Mouse (Mus musculus) kidney, postnatal 14 days (tissue): ENCODE data around the gene Adat3.
"Not testable (repeated sequence)": the region's sequence is repeated elsewhere in the genome, so short reads cannot be mapped to it uniquely, and the experiment has no call there.

Experiments
- DNase-seq: peaks from one replicate; pipeline ENCODE4 v3.0.0; 2022; ENCODE audit warnings: mixed read lengths

The Adat3 gene

DNA sequence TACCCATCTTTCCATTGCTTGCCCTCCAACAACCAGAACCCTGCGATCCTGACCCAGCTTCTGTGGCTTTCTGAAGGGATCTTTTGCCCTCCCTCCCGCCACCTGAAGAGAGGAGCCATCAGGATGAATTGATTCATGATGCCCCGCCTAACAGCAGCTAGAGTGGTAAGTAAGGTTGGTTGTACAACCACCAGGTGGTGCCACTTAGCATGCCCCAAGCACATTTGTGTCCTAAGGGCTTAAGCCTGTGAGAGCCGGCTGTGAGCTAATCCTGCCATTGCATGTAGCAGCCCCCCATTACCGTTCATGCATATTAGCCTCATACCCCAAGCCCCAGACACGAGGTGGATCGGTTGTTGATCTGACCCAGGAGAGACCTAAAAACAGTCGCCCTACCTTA, 23.8 kb upstream of the Adat3 start:
- DNase-seq: peak; percentile 80

DNA sequence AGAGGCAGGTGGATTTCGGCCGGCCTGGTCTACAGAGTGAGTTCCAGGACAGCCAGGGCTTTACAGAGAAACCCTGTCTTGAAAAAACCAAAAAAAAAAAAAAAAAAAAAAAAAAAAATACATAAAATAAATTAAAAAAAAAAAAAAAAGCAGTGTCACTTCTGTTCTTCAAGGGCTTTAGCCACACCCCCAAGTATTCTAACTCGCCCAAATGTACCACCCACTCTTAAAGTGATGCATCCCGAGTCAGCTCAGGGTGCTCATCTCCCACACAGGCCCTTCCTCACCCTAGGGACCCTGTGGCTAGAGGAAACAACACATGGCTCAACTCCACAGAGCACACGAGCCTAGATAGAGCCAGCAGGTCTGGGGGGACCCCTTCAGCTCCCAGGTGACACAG, 19.6 kb upstream of the Adat3 start:
- DNase-seq: no peak

DNA sequence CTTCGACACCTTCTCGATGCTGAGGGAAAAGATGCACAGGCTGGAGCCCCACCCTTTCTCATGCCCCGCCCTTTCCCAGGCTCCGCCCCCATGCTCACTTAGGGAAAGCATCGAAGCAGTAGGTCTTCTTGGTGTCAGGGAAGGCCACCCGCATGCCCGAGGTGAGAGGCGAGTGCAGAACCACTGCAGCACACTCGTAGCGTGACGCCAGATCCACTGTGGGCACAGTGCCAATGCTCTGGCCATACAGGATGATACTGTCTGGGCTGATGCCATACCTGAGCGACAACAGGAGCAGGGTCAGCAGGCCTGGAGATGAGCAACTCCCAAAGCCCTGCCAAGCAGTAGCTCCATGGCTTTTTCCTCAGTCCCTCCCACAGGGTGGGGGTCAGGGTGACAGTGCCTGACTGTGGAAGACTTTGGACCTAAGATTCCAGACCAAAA, 18.6 kb upstream of the Adat3 start:
- peak; percentile 76 for DNase-seq

DNA sequence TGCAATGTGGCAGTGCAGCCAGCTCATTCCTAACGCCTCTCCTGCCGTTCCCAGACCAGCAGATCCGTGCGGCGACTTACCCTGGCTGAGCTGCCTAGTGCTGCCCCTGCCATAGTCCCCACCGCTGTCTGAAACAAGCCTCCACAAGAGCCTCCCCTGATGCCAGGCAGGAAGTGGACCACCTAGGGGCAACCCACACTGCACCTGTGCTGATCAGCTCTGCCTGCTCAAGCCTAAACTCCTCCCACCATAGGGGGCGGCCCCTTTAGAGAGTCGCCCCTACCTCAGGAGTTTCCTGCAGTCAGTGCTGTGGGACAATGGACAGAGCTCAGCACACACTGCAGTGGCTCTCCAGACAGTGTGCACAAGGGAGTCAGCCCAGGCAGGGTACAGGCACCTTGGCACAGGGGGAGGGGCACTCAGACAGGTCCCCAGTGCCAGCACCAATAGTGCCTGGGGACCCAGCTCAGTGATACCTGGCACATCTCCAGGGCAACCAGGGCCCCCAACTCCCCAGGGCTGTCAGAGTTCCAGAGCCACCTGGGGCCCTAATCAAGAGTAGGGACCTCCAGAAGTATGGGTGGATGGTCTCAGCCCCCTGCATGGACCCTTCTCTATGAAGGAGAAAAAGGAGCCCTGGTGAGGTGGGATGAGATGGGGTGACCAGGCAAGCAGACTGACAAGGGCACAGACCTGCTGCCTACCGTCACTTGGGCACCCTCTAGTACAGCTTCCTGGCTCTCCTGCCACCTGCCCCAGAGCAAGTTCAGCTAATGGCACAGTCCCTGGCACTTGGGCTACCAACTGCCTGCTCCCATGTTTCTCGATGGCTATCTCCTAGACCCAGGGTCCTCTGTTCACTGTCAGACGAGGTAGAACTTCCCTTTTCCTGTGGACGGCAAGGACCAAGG, 17.8 kb upstream of the Adat3 start:
- DNase-seq: peak; percentile 19

DNA sequence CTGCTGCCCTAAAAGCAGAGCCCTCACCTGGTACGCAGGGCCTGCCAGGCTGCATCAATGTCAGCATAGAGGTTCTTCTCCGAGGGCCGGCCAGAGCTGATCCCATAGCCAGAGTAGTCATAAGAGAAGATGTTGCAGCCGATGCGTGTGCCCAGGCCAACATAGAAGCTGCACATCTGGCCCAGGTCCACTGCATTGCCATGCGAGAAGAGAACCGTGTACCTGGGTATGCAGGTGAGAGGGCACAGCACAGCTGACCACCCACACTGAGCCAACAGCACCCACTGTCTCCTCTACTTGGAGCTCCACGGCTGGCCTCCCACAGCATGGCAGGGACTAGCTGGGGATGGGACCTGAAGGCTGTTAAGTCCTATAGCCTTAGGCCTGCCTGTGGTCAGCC, 17.1 kb upstream of the Adat3 start:
- no peak for DNase-seq

DNA sequence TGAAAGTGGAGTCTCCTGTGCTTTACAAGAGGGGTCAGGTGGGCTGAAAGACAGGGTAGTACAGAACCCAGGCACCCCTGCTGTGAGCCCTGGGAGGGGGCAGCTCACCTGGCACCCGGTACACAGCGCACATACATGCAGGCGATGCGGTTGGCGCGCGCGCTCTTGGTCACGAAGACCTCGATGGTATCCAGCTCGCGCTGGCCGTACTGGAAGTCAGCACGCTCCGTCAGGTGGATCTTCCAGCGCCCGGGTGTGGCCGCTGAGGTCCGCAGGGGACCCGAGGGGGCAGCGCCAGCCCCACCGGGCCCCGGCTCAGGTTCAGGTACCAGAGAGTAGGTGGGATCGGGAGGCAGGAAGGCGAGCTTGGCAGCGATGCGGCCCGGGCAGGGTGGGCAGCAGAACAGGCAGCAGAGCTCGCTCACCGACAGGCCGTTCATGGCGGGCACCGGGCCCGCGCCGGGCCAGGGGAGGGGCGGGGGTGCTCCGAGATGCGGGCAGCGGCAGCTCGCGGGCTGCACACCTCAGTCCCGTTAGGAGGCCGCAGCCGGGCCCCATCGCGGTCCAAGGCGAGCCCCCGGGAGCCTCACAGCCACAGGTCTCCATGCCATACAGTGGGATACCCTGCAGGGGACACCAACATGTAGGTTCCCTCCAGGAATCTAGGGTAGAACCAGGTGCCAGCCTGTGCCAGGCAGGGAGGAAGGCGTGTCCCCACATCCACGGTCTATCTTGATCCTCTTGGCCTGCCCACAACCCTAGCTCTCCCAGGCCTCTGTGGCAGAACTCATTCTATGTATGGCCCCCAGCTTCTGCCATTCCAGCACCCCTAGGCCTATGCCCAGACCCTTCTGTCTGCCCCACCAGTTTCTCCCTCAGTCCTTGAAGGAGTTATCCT, 16.0 kb upstream of the Adat3 start:
- no peak for DNase-seq

DNA sequence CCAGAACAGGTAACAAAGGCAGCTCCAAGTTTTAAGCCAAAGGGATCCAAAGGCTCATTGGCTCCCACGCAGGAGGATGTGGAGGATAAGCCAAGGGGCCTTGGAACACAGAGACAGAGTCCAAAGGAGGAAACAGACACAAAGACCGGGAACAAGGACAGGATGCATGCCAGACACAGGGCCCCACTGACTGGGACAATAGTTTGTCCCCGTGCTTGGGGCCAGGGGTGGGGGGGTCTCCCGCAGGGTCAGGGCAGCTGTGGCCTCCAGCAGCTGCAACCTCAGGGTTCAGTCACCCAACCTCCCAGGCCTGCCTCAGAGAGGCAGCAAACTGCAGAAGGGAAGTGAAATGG, 15.4 kb upstream of the Adat3 start:
- peak; percentile 78 for DNase-seq

DNA sequence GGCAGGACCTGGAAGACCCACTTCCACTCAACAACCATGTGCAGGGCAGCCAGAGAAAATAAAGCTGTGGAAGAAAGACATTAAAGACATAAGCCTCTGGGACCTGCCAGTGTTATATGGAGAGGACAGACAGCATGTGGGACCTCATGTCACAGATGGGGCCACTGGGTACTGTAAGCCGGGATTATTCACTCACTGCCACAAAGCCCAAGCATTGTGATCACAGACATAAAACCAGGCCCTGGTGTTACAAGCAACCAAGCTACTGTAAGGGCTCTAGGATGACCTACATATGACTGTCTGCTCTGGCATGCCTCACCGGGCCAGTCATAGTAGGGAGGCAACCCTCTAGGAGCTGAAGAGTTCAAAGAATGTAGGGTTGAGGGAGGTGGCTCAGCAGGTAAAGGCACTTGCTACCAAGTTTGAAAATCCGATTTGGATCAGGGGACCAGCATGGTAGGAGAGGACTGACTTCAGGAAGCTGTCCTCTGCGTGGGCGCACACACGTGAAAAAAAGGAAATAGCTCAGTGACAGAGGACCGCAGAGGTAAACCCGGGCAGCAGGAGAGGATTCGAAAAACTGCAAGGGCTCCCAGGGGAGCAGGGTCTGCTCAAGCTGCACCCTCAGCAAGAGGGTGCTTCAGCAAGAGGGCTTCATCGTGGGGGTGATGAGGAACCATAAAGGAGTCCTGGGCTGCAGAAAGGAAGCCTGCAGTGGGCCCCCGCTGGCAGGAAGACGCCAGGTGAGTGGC, 13.4 kb upstream of the Adat3 start:
- no peak for DNase-seq

DNA sequence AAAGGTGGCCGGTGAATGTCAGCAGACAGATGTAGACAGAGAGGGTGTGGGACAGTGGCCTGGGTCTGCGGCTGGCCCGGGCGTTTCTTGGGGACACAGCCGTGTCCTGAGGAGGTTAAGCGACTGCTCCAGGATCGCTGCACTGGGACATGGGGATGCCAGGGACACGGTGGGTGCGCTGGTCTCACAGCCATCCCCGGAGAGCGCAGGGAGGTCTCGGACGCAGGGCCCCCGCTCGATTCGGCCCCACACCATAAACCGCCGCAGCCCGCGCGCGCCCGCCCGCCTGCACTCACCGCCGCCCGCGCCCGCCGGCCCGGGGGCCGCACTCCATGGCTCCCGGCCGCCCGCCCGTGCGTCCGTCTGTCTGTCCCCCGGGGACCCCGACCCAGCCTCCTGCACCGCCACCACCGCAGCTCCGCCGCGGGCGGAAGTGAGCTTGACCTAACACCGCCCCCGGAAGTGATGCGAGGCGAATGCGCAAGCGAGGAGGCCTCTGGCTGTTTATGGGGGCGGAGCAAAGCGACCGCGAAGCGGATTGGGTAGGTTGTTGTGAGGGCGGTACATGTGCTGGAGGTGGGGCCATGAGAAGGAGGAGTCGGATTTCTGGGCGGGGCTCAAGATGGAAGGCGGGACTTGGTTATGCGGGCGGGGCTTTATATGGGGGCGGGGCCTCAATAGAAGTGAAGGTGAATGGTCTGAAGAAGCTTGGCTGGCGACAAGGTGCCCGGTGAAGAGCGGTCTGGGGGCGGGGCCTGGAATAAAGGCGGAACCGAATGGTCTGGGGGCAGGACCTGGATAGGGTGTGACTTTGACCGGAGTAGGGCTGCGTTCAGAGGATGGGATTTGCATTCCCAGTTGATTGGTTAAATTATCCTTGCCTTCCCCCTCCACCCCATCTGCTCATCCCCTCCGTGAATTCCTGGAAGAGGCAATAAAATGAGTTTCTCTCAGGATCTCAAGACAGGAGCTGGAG, 12.5 kb upstream of the Adat3 start, which contains the start of gene Abhd17a:
Abhd17a (minus strand) TSS at position 463 of the 976 bp plus-strand sequence.
- peak; percentile 99 for DNase-seq

DNA sequence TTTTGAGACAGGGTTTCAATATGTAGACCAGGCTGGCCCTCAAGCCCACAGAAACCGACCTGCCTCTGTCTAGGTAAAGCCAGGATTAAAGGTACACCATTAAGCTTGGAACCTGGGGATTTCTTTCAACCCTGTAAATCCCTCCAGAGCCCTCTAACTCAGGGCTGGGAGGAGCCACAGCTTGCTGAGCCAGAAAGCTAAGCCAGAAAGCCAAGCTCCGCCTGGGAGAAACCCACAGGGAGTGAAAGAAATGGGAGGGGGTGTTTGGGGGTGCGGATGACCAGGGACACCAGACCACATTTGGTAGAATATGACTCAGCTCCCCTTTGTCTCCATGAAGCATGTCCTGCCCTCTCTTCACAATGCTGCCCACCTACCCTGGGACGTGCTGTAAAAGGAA, 6.4 kb upstream of the Adat3 start:
- DNase-seq: no peak

DNA sequence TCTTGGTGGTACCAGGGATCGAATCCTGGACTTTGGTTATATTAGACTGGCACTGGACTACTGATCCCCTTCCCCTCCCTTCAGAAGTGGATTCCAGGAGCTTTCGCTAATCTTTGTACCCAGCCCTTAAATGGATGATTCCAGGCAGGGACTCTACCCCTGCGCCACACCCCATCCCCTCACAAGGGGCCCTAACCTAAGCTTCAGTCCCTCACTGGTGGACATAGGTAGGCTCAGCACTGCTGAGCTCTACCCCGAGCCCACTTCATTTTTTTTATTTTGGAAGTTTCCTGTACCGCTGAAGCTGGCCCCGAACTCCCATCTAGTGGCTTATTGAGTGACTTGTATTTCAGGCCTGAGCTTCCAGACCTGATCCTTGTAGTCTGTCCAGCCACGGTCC, 684 bp downstream of the Adat3 start:
- DNase-seq: no peak

DNA sequence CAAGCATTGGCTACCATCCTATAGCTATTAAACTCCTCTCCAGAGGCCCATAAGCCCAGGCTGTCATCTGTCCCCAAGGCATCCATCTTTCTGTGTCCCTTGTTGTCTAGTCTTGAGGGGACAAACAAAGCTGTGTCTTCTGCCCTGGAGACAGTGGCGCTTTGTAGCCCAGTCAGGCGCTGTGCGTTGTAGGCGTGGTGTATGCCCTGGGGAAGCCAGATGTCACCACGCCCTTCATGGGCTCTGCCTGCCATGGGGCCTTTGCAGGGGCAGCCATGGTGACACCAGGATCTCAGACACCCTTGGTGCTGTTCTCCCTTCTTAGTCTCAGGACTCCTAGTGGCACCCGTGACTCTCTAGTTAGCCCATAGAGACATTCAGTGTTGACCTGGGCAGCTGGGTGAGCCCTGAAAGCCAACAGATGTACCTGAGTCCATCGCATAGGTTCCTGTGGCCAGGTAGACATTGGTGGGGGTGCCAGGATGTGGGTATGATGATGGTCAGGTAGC, 1.4 kb downstream of the Adat3 start:
- no peak for DNase-seq

DNA sequence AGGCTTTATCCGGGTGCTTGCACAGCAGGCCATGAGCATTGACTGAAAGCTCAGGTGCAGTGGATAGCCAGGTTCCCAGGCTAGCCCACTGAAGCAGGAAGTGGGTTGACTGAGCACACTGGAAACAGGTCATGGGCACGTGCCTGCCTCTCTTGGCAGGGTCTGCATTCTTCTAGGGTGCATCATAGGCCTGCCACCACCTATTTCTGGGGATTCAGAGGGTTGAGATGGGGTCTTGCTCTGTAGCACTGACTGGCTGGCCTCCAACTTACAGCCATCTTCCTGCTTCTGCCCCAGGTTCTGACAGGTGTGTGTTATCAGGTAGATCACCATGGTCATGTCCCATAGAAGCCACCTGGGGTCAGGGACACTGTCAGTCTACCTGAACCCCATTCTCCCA, 2.3 kb downstream of the Adat3 start:
- no peak for DNase-seq

DNA sequence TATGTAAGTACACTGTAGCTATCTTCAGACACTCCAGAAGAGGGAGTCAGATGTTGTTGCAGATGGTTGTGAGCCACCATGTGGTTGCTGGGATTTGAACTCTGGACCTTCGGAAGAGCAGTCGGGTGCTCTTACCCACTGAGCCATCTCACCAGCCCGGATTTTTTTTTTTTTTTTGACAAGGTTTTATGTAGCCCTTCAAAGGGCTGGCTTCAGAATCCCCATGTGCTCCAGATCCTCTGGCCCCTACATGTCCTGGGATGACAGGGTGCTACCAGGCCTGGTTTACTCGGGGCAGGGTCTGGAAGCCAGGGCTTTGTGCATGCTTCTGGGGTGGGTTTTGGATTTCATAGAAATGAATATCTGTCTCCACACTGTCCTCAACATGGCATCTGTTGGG, 3.0 kb downstream of the Adat3 start, which contains the start of gene Gm49322:
Gm49322 (plus strand) TSS at position 301 of the 400 bp plus-strand sequence.
- not testable (repeated sequence) for DNase-seq

DNA sequence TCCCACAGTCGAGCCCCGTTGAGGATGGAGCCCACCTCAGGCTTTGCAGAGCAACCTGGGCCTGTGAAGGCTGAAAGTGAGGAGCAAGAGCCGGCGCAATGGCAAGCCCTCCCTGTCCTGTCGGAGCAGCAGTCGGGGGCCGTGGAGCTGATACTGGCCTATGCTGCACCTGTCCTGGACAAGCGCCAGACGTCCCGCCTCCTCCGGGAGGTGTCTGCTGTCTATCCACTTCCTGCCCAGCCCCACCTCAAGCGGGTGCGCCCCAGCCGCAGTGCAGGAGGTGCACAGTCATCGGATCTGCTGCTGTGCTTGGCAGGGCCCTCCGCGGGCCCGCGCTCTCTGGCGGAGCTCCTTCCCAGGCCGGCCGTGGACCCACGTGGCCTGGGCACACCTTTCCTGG, 3.6 kb downstream of the Adat3 start:
- no peak for DNase-seq

DNA sequence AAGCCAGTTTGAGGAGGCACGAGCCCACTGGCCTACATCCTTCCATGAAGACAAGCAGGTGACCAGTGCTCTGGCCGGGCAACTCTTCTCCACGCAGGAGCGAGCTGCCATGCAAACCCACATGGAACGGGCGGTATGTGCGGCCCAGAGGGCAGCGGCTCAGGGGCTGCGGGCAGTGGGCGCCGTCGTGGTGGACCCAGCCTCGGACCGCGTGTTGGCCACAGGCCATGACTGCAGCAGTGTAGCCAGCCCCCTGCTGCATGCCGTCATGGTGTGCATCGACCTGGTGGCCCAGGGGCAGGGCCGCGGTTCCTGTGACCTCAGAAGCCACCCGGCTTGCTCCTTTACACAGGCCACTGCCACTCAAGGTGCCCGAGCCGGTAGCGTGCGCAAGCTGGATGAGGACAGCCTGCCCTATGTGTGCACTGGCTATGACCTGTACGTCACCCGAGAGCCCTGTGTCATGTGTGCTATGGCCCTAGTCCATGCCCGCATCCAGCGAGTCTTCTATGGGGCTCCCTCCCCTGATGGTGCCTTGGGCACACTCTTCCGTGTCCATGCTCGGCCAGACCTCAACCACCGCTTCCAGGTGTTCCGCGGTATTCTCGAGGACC, 4.2 kb downstream of the Adat3 start:
- no peak for DNase-seq

DNA sequence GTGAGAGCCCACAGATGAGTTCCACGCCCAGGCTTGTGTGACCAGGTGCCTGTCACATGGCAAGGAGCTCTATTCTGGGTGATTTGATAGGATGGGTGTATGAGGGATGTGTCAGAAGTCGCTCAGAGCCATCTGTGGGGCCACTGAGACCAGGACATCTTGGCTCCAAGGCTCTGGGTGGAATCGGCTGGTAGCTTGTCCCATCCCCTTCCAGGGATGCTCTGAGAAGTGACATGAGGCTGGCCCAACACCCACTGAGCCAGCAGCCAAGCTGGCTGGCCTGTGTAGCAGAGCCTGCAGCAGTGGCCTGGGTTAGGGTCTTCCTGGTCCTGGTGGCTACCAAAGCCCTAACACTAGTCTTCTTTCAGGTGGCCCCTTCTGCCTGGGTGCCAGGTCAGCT, 5.8 kb downstream of the Adat3 start:
- DNase-seq: no peak

DNA sequence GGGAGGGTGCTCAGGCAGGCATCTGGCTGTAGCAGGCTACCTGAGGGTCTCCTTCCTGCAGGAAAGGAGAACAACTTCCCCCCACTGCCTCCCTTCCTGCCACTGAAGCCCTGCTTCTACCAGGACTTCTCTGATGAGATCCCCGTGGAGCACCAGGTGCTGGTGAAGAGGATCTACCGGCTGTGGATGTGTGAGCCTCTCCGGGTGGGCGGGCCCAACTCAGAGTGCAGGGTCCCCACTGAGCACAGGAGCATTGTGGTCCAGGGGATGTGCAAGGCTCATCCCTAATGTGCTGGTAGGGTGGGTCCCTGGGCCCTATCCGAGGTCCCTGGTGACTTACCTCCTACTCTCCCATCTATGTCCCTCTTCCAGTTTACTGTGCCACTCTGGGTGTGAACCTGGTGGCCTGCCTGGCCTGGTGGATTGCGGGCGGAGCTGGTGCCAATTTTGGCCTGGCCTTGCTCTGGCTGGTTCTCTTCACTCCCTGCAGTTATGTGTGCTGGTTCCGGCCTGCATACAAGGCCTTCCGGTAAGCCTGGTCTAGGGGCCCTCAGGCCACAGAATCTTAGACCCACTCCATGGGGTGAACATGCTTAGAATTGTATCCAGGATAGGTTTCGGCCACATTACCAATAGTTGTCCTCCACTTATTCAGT, 6.7 kb downstream of the Adat3 start:
- DNase-seq: no peak

DNA sequence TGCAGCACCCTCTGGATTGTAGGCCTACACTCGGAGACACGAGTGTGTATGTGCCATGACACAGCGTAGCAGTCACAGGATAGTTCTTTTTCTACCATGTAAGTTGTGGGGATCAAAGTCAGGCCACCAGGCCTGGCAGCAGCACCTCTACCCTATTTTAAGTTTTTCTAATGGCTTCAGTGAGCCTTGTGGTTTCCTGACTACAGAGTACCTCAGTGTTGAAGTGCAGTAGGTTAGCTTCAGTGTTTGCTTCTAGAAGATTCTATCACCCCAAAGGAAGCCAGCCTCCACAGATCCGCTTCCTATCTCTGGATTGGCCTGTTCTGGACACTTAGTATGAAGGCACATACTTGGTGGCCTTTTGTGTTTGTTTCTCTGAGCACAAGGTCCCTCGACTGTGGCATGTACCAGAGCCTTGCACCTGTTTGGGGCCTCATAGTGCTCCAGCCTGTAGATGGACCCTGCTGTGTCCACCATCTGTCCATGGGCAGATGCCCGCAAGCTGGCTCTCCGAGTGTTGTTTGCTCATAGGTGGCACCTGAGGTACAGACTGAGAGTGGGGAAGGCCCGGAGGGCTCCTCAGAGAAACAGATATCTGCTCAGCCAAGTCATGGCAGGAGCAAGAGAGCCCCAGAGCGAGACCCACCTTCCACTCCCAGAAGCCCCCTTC, 7.6 kb downstream of the Adat3 start:
- DNase-seq: no peak

DNA sequence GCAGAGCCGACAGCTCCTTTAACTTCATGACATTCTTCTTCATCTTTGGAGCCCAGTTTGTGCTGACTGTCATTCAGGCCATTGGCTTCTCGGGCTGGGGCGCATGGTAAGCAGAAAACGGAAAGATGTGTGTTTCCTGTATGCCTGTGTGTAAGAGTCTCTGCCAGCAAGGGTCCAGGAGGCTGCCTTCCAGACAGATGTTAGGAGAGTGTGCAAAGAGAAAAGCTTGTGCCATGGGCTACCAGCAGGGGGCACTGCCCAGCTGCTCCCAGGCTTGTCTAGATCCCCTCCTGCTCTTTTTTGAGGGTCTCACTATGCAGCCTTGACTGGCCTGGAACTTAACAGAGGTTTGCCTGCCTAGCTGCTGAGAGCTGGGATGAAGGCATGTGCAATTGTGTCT, 8.3 kb downstream of the Adat3 start:
- DNase-seq: peak; percentile 70
